Mouse (Mus musculus): ENCODE measurements around the gene Gps2. TPM values are rescaled to one million over a fixed set of nuclear protein-coding genes. Genes with fewer than 3 reads are reported as not detected.
A peak's percentile ranks its signal among the peaks of the same experiment; 100 is the strongest.
"Not testable (repeated sequence)": the region's sequence is repeated elsewhere in the genome, so short reads cannot be mapped to it uniquely, and the experiment has no call there.

The Gps2 gene
- polyA plus RNA-seq, 1 experiment from 2014 or later: 92.0 TPM

DNA sequence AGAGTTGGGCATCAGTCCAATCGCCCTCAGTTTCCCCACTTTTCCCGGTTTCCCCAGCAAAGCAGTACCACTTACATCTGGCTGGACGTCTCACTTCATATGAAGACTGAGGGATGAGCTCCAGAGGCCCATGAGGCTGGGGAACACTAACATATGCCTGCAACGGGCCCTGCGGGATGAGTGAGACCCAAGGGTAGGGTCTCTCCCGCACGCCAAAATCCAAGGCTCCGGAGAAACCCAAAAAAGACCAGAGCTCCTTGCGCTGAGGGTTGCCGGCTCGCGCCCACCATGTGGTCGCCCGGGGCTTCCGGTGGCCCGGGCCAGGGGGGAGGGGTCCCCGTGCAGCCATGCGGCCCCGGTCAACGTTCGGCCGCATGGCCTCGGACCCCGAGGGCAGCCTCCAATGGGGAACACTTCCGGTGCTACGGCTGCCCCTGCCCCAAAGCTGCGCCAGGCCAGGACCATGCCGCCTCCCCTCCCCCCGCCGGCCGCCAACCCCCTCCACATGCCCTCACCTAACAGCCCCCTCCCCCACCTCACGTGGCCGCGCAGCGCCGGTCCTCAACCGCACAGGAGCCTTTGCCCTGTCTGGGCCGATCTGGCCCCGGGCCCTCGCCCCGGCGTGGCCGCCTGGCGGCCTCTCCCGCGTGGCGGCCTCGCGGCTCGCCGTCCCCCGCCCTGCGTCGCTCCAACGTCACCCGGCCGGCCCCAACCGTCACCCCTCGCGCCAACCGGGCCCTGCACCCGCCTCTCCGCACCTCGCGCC lies 6.8 kb downstream of the Gps2 start:
- H3K4me3 ChIP-seq: peak overlapping the region; percentile 97
- WGBS: 1% methylated on average over 63 of the region's 65 CpGs
- H3K9ac ChIP-seq: peak overlapping the region; percentile 95
- peaks cover 21% of the 10 kb centered on the region for H3K4me1 ChIP-seq
- H3K9me3 ChIP-seq: no peaks in the 10 kb centered on the region
- peak overlapping the region; percentile 93 for H3K4me2 ChIP-seq (replicated peaks)
- H3K27ac ChIP-seq: peak overlapping the region; percentile 84
- no peaks in the 10 kb centered on the region for H3K27me3 ChIP-seq (replicated peaks)
- ATAC-seq (ENCODE audit: low FRiP score, low read depth): peak; percentile 27
- peaks cover 39% of the 10 kb centered on the region for H3K36me3 ChIP-seq

- ATAC-seq (ENCODE audit: low FRiP score, low read depth): peak; percentile 94
- under 1% methylated on average over 78 of the region's 78 CpGs for WGBS
Observed at GRCm38 (mm10) chr11:69921114-69922011, 7.7 kb downstream of the Gps2 start, which contains the start of gene Eif5a. TSS of gene Eif5a (minus strand) at chr11:69921958.

GRCm38 (mm10) chr11:69922012-69922756 lies 8.5 kb downstream of the Gps2 start:
- no peak for ATAC-seq (ENCODE audit: low FRiP score, low read depth)
- Histone ChIP-seq H3K27ac (peak overlapping the region; percentile 89), H3K4me2 (replicated peaks) (peak overlapping the region; percentile 93), H3K9ac (peak overlapping the region; percentile 53), H3K27me3 (replicated peaks) (no peaks in the 10 kb centered on the region), H3K9me3 (no peaks in the 10 kb centered on the region), H3K4me3 (peak overlapping the region; percentile 97), H3K4me1 (peaks cover 11% of the 10 kb centered on the region), H3K36me3 (peaks cover 22% of the 10 kb centered on the region)
- WGBS: 4% methylated on average over 12 of the region's 12 CpGs

More at GRCm38 (mm10) chr11:69921114-69922011, 7.7 kb downstream of the Gps2 start, which contains the start of gene Eif5a:
- peak within 1 kb of the TSS; percentile 97 for H3K4me3 ChIP-seq
- H3K27me3 ChIP-seq (replicated peaks): no peaks in the 10 kb centered on the region
- peak within 1 kb of the TSS; percentile 89 for H3K27ac ChIP-seq
- peaks cover 12% of the 10 kb centered on the region for H3K4me1 ChIP-seq
- H3K4me2 ChIP-seq (replicated peaks): peak within 1 kb of the TSS; percentile 93
- H3K36me3 ChIP-seq: peaks cover 30% of the 10 kb centered on the region
- H3K9ac ChIP-seq: peak within 1 kb of the TSS; percentile 95
- no peaks in the 10 kb centered on the region for H3K9me3 ChIP-seq

DNA sequence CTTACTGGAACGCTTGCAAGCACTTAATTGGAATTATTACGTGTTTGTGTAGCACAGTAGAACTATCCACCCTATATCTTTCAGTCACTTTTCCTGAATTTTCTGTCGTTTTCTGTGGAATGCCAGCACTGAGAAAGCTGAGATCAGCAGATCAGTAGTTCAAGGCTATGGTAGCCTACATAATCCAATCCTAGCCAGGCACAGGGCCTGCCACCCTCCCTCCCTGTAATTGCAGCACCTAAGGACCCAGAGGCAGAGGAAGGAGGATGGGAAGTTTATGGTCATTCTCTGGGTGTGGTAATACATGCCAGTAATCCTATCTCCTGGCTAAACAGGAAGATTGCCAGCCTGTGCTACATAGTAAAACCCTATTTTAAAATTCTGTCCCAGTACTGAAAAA lies 9.1 kb downstream of the Gps2 start:
- Histone ChIP-seq H3K9ac (no peak overlapping the region), H3K9me3 (no peaks in the 10 kb centered on the region), H3K4me2 (replicated peaks) (peak overlapping the region; percentile 93; the same call in 1 of the 2 replicates), H3K4me1 (peaks cover 11% of the 10 kb centered on the region), H3K27ac (no peak overlapping the region), H3K4me3 (no peak overlapping the region), H3K27me3 (replicated peaks) (no peaks in the 10 kb centered on the region), H3K36me3 (peaks cover 15% of the 10 kb centered on the region)
- ATAC-seq (ENCODE audit: low FRiP score, low read depth): no peak
- 69% methylated on average over 3 of the region's 3 CpGs for WGBS

GRCm38 (mm10) chr11:69927501-69927900 lies 13.8 kb downstream of the Gps2 start:
- ATAC-seq (ENCODE audit: low FRiP score, low read depth): no peak
- Histone ChIP-seq H3K4me3 (no peak overlapping the region), H3K36me3 (no peaks in the 10 kb centered on the region), H3K4me2 (replicated peaks) (no peak overlapping the region), H3K27me3 (replicated peaks) (no peaks in the 10 kb centered on the region), H3K4me1 (no peaks in the 10 kb centered on the region), H3K9ac (no peak overlapping the region), H3K9me3 (no peaks in the 10 kb centered on the region), H3K27ac (no peak overlapping the region)
- WGBS: 94% methylated on average over 2 of the region's 2 CpGs

DNA sequence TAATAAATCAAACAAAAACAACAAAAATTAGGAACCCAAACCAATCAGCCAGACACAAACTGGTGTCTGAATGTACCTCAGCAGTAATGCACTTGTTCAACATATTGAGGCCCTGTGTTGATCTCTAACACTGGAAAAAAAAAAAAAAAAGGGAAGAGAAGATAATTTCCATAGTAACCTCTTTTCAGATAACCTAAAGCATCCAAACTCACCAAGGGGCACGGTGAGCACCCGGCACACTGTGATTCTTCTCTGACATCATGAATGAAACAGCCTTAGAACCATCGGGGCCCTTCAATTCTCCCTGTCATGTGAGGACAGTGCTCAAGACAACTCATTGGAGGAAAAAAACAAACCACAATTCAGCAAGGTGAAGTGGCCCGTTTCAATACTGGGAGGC lies 16.0 kb downstream of the Gps2 start:
- 83% methylated on average over 4 of the region's 4 CpGs for WGBS
- Histone ChIP-seq H3K27me3 (replicated peaks) (no peaks in the 10 kb centered on the region), H3K4me2 (replicated peaks) (no peak overlapping the region)

DNA sequence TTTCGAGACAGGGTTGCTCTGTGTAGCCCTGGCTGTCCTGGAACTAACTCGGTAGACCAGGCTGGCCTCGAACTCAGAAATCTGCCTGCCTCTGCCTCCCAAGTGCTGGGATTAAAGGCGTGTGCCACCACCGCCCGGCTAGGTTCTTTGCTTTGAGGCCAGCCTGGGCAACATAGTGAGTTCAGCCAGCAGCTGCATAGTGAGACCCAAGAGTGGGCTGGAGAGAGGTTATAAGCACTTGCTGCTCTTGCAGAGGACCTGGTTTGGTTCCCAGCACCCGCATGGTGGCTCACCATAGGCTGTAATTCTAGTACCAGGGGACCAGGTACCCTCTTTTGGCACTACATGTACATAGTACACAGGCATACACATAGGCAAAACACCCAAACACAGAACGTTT lies 16.5 kb downstream of the Gps2 start:
- H3K4me3 ChIP-seq; H3K36me3 ChIP-seq; H3K9me3 ChIP-seq; H3K4me2 ChIP-seq (replicated peaks); H3K9ac ChIP-seq; H3K4me1 ChIP-seq; ATAC-seq (ENCODE audit: low FRiP score, low read depth); H3K27me3 ChIP-seq (replicated peaks); H3K27ac ChIP-seq: not testable (repeated sequence)
- WGBS: 88% methylated on average over 8 of the region's 8 CpGs

More for the DNA sequence above, 16.0 kb downstream of the Gps2 start:
- Histone ChIP-seq H3K9ac (no peak overlapping the region), H3K4me1 (peaks cover 4% of the 10 kb centered on the region; the same call in 1 of the 2 replicates), H3K27ac (no peak overlapping the region), H3K36me3 (no peaks in the 10 kb centered on the region), H3K4me3 (no peak overlapping the region), H3K9me3 (no peaks in the 10 kb centered on the region)
- ATAC-seq (ENCODE audit: low FRiP score, low read depth): no peak

DNA sequence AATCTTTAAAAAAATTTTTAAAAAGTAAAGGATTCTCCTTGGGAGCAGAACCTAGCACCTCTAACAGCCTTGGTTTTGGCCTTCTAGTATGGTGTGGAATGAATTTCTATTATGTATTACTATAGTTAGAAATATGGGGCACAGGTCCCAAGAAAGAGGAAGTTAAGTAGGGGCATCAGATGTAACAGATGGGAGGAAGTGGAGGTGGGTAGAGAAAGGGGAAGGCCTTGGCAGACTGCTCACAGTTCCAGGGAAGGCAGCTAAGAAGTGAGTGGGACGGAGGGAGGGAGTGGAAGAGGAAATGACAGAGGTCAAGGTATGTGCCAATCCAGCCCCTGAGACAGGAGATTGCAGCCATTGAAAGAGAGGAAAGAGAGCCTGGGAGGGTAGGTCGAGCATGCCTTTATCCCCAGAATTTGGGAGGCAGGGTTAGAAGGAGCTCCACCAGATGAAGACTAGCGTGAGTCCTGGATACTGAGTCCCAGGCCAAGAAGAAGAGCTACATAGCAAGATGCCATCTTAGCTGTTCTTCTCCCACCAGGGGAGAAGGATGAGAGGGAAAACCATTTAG lies 17.4 kb downstream of the Gps2 start:
- WGBS: 74% methylated on average over 3 of the region's 3 CpGs
- H3K4me3 ChIP-seq: no peak overlapping the region
- no peak for ATAC-seq (ENCODE audit: low FRiP score, low read depth)

GRCm38 (mm10) chr11:69931769-69932168 lies 18.1 kb downstream of the Gps2 start:
- H3K4me2 ChIP-seq (replicated peaks): no peak overlapping the region
- H3K27ac ChIP-seq: no peak overlapping the region
- no peaks in the 10 kb centered on the region for H3K9me3 ChIP-seq
- peaks cover 16% of the 10 kb centered on the region for H3K27me3 ChIP-seq (replicated peaks)
- peaks cover 20% of the 10 kb centered on the region for H3K4me1 ChIP-seq
- H3K9ac ChIP-seq: no peak overlapping the region
- no peaks in the 10 kb centered on the region for H3K36me3 ChIP-seq
- no peak overlapping the region for H3K4me3 ChIP-seq
- no peak for ATAC-seq (ENCODE audit: low FRiP score, low read depth)
- WGBS: 73% methylated on average over 8 of the region's 8 CpGs

More for the DNA sequence above, 17.4 kb downstream of the Gps2 start:
- Histone ChIP-seq H3K36me3 (no peaks in the 10 kb centered on the region), H3K9ac (no peak overlapping the region), H3K4me2 (replicated peaks) (no peak overlapping the region), H3K27ac (no peak overlapping the region), H3K4me1 (peaks cover 13% of the 10 kb centered on the region), H3K9me3 (no peaks in the 10 kb centered on the region), H3K27me3 (replicated peaks) (peaks cover 9% of the 10 kb centered on the region)

- Histone ChIP-seq H3K4me3 (no peak overlapping the region), H3K4me2 (replicated peaks) (no peak overlapping the region), H3K27ac (no peak overlapping the region), H3K4me1 (peaks cover 23% of the 10 kb centered on the region), H3K27me3 (replicated peaks) (peaks cover 21% of the 10 kb centered on the region), H3K36me3 (no peaks in the 10 kb centered on the region), H3K9me3 (no peaks in the 10 kb centered on the region), H3K9ac (no peak overlapping the region)
- no peak for ATAC-seq (ENCODE audit: low FRiP score, low read depth)
- 44% methylated on average over 3 of the region's 3 CpGs for WGBS
Observed at GRCm38 (mm10) chr11:69932254-69932653, 18.6 kb downstream of the Gps2 start.

DNA sequence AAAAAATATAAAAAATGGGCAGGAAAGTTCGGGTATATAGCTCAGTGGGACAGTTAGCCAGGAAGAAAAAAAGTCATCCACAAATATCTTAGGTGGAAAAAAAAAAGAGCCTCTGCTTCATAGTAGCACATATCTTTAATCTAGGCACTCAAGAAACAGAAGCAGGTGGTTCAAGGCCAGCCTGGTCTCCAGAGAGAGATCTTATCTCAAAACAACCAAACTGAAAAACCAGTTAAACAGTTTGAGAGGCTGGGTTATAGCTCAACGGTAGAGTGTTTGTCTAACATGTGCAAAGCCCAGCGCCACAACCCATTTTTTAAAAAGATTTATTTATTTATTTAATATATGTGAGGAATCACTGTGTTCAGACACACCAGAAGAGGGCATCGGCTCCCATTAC lies 19.4 kb downstream of the Gps2 start:
- peaks cover 23% of the 10 kb centered on the region for H3K4me1 ChIP-seq
- 82% methylated on average over 4 of the region's 4 CpGs for WGBS

More for the DNA sequence above, 19.4 kb downstream of the Gps2 start:
- no peak for ATAC-seq (ENCODE audit: low FRiP score, low read depth)
- Histone ChIP-seq H3K27me3 (replicated peaks) (peaks cover 29% of the 10 kb centered on the region), H3K4me3 (no peak overlapping the region), H3K27ac (no peak overlapping the region), H3K36me3 (no peaks in the 10 kb centered on the region), H3K9ac (no peak overlapping the region), H3K9me3 (no peaks in the 10 kb centered on the region), H3K4me2 (replicated peaks) (no peak overlapping the region)
